In genomic region chr3:89613526-89614523, GRCm38 (mm10) we compare ENCODE assay signal across 7 mouse cellular contexts.
DNase-seq lines count a peak whose midpoint lies in the region; ATAC-seq and TF ChIP-seq lines count a peak whose summit lies in the region.

No protein-coding gene starts in this region.

- no peak overlapping the region for H3K27ac ChIP-seq in intestine, postnatal 0 days (ENCODE audit: low read depth, low read length)
- H3K27ac ChIP-seq in midbrain, embryonic 16.5 days (ENCODE audit: low read length), result peak overlapping the region; percentile 78

- H3K9me3 ChIP-seq in intestine, postnatal 0 days (ENCODE audit: control insufficient read depth), result no peaks in the 10 kb centered on the region
- H3K9me3 ChIP-seq in midbrain, embryonic 16.5 days (replicated peaks; ENCODE audit: control insufficient read depth, low read length, poor library complexity, severe bottlenecking), result no peaks in the 10 kb centered on the region

- DNase-seq in adrenal gland, adult 8-10 months, result peak; percentile 67
- DNase-seq in cerebellum, postnatal 36 days, result peak; percentile 16 to 33
- DNase-seq in gastrocnemius, postnatal 36 days, result peak; percentile 43 to 45
- peak; percentile 61 to 62 for DNase-seq in left cerebral cortex, adult 8-10 months (ENCODE audit: low spot score in 2 of 2)
- DNase-seq in testis, postnatal 14 days (ENCODE audit: low spot score), result peak; percentile 39

- no peak overlapping the region for H3K4me2 ChIP-seq in intestine, postnatal 0 days (replicated peaks; ENCODE audit: low read depth)
- H3K4me2 ChIP-seq in midbrain, embryonic 16.5 days (ENCODE audit: low read length), result no peak overlapping the region

- no peaks in the 10 kb centered on the region for H3K27me3 ChIP-seq in intestine, postnatal 0 days (replicated peaks; ENCODE audit: control insufficient read depth, insufficient read depth, low read length)
- H3K27me3 ChIP-seq in midbrain, embryonic 16.5 days (ENCODE audit: control insufficient read depth, insufficient read depth, low read depth, low read length), result no peaks in the 10 kb centered on the region

- no peaks in the 10 kb centered on the region for H3K36me3 ChIP-seq in intestine, postnatal 0 days (ENCODE audit: control insufficient read depth, insufficient read depth)
- 0 out of 2 replicates have a peak, but pooled peaks cover 2% of the 10 kb centered on the region for H3K36me3 ChIP-seq in midbrain, embryonic 16.5 days (ENCODE audit: control insufficient read depth, insufficient read depth, low read length)

- no peak overlapping the region for H3K9ac ChIP-seq in intestine, postnatal 0 days (ENCODE audit: low read depth, low read length)
- H3K9ac ChIP-seq in midbrain, embryonic 16.5 days (ENCODE audit: low read depth, low read length), result peak overlapping the region; percentile 7; the same call in 1 of the 2 replicates

- ATAC-seq in intestine, postnatal 0 days, result peak; percentile 16; the same call in 1 of the 2 replicates
- ATAC-seq in midbrain, embryonic 16.5 days, result peak; percentile 67

- H3K4me3 ChIP-seq in intestine, postnatal 0 days (ENCODE audit: low read depth, low read length), result no peak overlapping the region
- no peak overlapping the region for H3K4me3 ChIP-seq in midbrain, embryonic 16.5 days (ENCODE audit: low read depth, low read length)

- intact Hi-C loops in gastrocnemius, postnatal 36 days (cut with DNase I), result no loop called here

- 0 out of 2 replicates have a peak, but pooled peaks cover 4% of the 10 kb centered on the region for H3K4me1 ChIP-seq in intestine, postnatal 0 days (replicated peaks; ENCODE audit: control insufficient read depth, insufficient read depth, low read length)
- H3K4me1 ChIP-seq in midbrain, embryonic 16.5 days (ENCODE audit: control insufficient read depth, insufficient read depth, low read length), result peaks cover 18% of the 10 kb centered on the region

- no peak for TF ChIP-seq CTCF in intestine, postnatal 0 days (IDR thresholded peaks at IDR 0.05; ENCODE audit: low read depth)

- WGBS in intestine, postnatal 0 days, result 39% methylated on average over 18 of the region's 18 CpGs
- WGBS in midbrain, embryonic 16.5 days, result 28% methylated on average over 18 of the region's 18 CpGs
